Mouse (Mus musculus) forebrain, embryonic 11.5 days (tissue): Measurements from ENCODE around the gene Whrn. TPM values are rescaled to one million over a fixed set of nuclear protein-coding genes. Genes with fewer than 3 reads are reported as not detected.

Experiments
- ATAC-seq: fragments of 200-750 bp; cut with Nextera tagmentation; replicated peaks from 2 replicates; pipeline ENCODE4 v1.8.0; 2017; ENCODE audit warnings: moderate TSS enrichment; ENCODE audit not compliant: low FRiP score
- DNase-seq: peaks from one replicate; pipeline ENCODE4 v3.0.0-alpha.2; 2017; ENCODE audit warnings: low spot score
- H3K27ac ChIP-seq: fragments of 300-500 bp; sonication (generic); 2 replicates; pipeline ENCODE4 v1.5.1; 2014; ENCODE audit warnings: low read depth, low read length
- H3K27me3 ChIP-seq: fragments of 300-500 bp; sonication (generic); 2 replicates; pipeline ENCODE4 v1.6.1; 2014; ENCODE audit warnings: mild to moderate bottlenecking, low read length, mixed read lengths; ENCODE audit not compliant: control insufficient read depth, insufficient read depth
- H3K36me3 ChIP-seq: fragments of 300-500 bp; sonication (generic); 2 replicates; pipeline ENCODE4 v1.6.1; 2014; ENCODE audit warnings: mild to moderate bottlenecking, low read length, moderate library complexity, mixed read lengths; ENCODE audit not compliant: control insufficient read depth, insufficient read depth
- H3K4me1 ChIP-seq: fragments of 300-500 bp; sonication (generic); replicated peaks from 2 replicates; pipeline ENCODE4 v1.6.1; 2014; ENCODE audit warnings: low read length, mixed read lengths; ENCODE audit not compliant: control insufficient read depth, insufficient read depth
- H3K4me2 ChIP-seq: fragments of 300-500 bp; sonication (generic); 2 replicates; pipeline ENCODE4 v1.6.1; 2014; ENCODE audit warnings: low read depth, mild to moderate bottlenecking, low read length, moderate library complexity, mixed read lengths; ENCODE audit not compliant: severe bottlenecking
- H3K4me3 ChIP-seq: fragments of 300-500 bp; sonication (generic); 2 replicates; pipeline ENCODE4 v1.5.1; 2014; ENCODE audit warnings: low read depth, low read length
- H3K9ac ChIP-seq: fragments of 300-500 bp; sonication (generic); 2 replicates; pipeline ENCODE4 v1.6.1; 2014; ENCODE audit warnings: low read length
- H3K9me3 ChIP-seq: fragments of 300-500 bp; sonication (generic); 2 replicates; pipeline ENCODE4 v1.6.1; 2016; ENCODE audit warnings: low read length, mixed read lengths; ENCODE audit not compliant: control insufficient read depth
- WGBS: fragments of 180-500 bp; shearing (Covaris S2); extraction: QIAGEN DNeasy Blood & Tissue Kit; methylation state at CpG from one replicate; pipeline ENCODE4 v1.1.7; 2014; 5-methylcytosine and 5-hydroxymethylcytosine counted together
- polyA plus RNA-seq: library from polyadenylated mRNA; unstranded; fragments of >200 nt; fragmentation: Nextera tagmentation; extraction: Ambion mirVana; gene quantifications from 2 replicates; pipeline ENCODE4 v1.2.1, GENCODE M21; 2014

Gene Whrn
- polyA plus RNA-seq, 1 experiment from 2014 or later: 11.0 TPM

- Histone ChIP-seq H3K4me1 (no peaks in the 10 kb centered on the region), H3K4me3 (no peak overlapping the region), H3K4me2 (no peak overlapping the region), H3K27me3 (no peaks in the 10 kb centered on the region), H3K36me3 (no peaks in the 10 kb centered on the region; the same call in 1 of the 2 replicates), H3K27ac (no peak overlapping the region), H3K9me3 (no peaks in the 10 kb centered on the region), H3K9ac (no peak overlapping the region)
- WGBS: 80% methylated on average over 5 of the region's 5 CpGs
- no peak for ATAC-seq
- DNase-seq: no peak
Measured at GRCm38 (mm10) chr4:63450551-63450950, 45.2 kb downstream of the Whrn start.

GRCm38 (mm10) chr4:63444362-63445066, 51.3 kb downstream of the Whrn start:
- Histone ChIP-seq H3K9me3 (no peaks in the 10 kb centered on the region), H3K36me3 (no peaks in the 10 kb centered on the region; the same call in 1 of the 2 replicates), H3K27me3 (no peaks in the 10 kb centered on the region), H3K9ac (no peak overlapping the region), H3K4me1 (no peaks in the 10 kb centered on the region), H3K27ac (no peak overlapping the region), H3K4me3 (no peak overlapping the region), H3K4me2 (no peak overlapping the region)
- no peak for DNase-seq
- ATAC-seq: no peak
- 92% methylated on average over 10 of the region's 10 CpGs for WGBS

- WGBS: 96% methylated on average over 2 of the region's 2 CpGs
- H3K36me3 ChIP-seq: no peaks in the 10 kb centered on the region
- no peak overlapping the region for H3K27ac ChIP-seq
Measured at GRCm38 (mm10) chr4:63443101-63443500, 52.7 kb downstream of the Whrn start.

GRCm38 (mm10) chr4:63441616-63442015, 54.2 kb downstream of the Whrn start:
- ATAC-seq (no peak), DNase-seq (no peak)
- Histone ChIP-seq H3K9me3 (no peaks in the 10 kb centered on the region), H3K9ac (no peak overlapping the region), H3K27ac (no peak overlapping the region), H3K4me2 (no peak overlapping the region), H3K36me3 (no peaks in the 10 kb centered on the region), H3K27me3 (no peaks in the 10 kb centered on the region), H3K4me1 (no peaks in the 10 kb centered on the region), H3K4me3 (no peak overlapping the region)
- 94% methylated on average over 7 of the region's 7 CpGs for WGBS

More at GRCm38 (mm10) chr4:63443101-63443500, 52.7 kb downstream of the Whrn start:
- Histone ChIP-seq H3K4me3 (no peak overlapping the region), H3K4me2 (no peak overlapping the region), H3K9me3 (no peaks in the 10 kb centered on the region), H3K27me3 (no peaks in the 10 kb centered on the region), H3K9ac (no peak overlapping the region), H3K4me1 (no peaks in the 10 kb centered on the region)
- DNase-seq: no peak
- no peak for ATAC-seq

GRCm38 (mm10) chr4:63440262-63440661, 55.5 kb downstream of the Whrn start:
- Histone ChIP-seq H3K27ac (no peak overlapping the region), H3K36me3 (no peaks in the 10 kb centered on the region), H3K4me1 (no peaks in the 10 kb centered on the region), H3K4me3 (no peak overlapping the region), H3K9me3 (no peaks in the 10 kb centered on the region), H3K4me2 (no peak overlapping the region), H3K27me3 (no peaks in the 10 kb centered on the region), H3K9ac (no peak overlapping the region)
- WGBS: 76% methylated on average over 7 of the region's 7 CpGs
- ATAC-seq (no peak), DNase-seq (no peak)

GRCm38 (mm10) chr4:63437968-63438367, 57.8 kb downstream of the Whrn start:
- no peak overlapping the region for H3K4me2 ChIP-seq
- no peaks in the 10 kb centered on the region for H3K9me3 ChIP-seq
- no peak overlapping the region for H3K27ac ChIP-seq
- H3K36me3 ChIP-seq: no peaks in the 10 kb centered on the region
- ATAC-seq (no peak), DNase-seq (no peak)
- no peaks in the 10 kb centered on the region for H3K4me1 ChIP-seq
- H3K4me3 ChIP-seq: no peak overlapping the region
- H3K9ac ChIP-seq: no peak overlapping the region
- H3K27me3 ChIP-seq: no peaks in the 10 kb centered on the region
- 89% methylated on average over 5 of the region's 5 CpGs for WGBS

GRCm38 (mm10) chr4:63437119-63437815, 58.5 kb downstream of the Whrn start:
- Histone ChIP-seq H3K9ac (no peak overlapping the region), H3K27me3 (no peaks in the 10 kb centered on the region), H3K27ac (no peak overlapping the region), H3K4me1 (no peaks in the 10 kb centered on the region), H3K4me3 (no peak overlapping the region), H3K36me3 (no peaks in the 10 kb centered on the region), H3K4me2 (no peak overlapping the region), H3K9me3 (no peaks in the 10 kb centered on the region)
- ATAC-seq (no peak), DNase-seq (no peak)
- 84% methylated on average over 16 of the region's 16 CpGs for WGBS

- Histone ChIP-seq H3K4me3 (no peak overlapping the region), H3K9ac (no peak overlapping the region), H3K4me2 (no peak overlapping the region), H3K9me3 (no peaks in the 10 kb centered on the region), H3K27me3 (no peaks in the 10 kb centered on the region), H3K36me3 (no peaks in the 10 kb centered on the region; the same call in 1 of the 2 replicates), H3K4me1 (no peaks in the 10 kb centered on the region), H3K27ac (no peak overlapping the region)
- ATAC-seq (no peak), DNase-seq (no peak)
- 80% methylated on average over 9 of the region's 9 CpGs for WGBS
Measured at GRCm38 (mm10) chr4:63435402-63435801, 60.4 kb downstream of the Whrn start.
